ENCODE assay signal across 13 mouse cellular contexts in the genomic region with DNA sequence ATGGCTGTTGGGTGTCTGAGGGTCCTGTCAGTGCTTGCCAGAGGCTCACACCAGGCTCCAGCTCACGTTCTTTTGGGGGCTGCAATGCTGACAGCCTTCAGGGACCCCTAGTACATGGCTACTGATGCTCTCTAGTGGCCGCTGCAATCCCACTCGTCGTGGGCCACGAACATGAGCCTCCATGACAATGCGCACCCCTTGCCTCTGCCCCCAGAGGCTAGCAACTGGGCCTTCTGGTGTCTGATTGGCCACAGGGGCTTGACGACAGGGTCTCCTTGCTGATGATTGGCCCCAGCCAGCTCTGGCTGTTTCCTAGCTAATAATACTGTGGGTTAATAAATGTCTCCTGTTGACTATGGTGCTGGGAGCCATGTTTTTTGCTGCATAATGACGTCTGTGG.
DNase-seq lines count a peak whose midpoint lies in the region; ATAC-seq and TF ChIP-seq lines count a peak whose summit lies in the region.
"Had no signal": no experiment of that assay in that cellular context is flagged by ENCODE, and none has a peak within 500 bp of the region (broad histone marks: within the 10 kb centered on the region; RNA-seq: fewer than 3 reads in every experiment).

No protein-coding gene starts in this region.

- H3K4me3 ChIP-seq in hindbrain, embryonic 15.5 days: peak overlapping the region; percentile 45; the same call in 1 of the 2 replicates
- H3K4me3 ChIP-seq in hindbrain, embryonic 12.5 days: no peak overlapping the region
- H3K4me3 ChIP-seq in embryonic facial prominence, embryonic 10.5 days: peak overlapping the region; percentile 59; the same call in 1 of the 2 replicates
- no peak overlapping the region for H3K4me3 ChIP-seq in intestine, postnatal 0 days (ENCODE audit: low read depth, low read length)
- peak overlapping the region; percentile 44 for H3K4me3 ChIP-seq in midbrain, postnatal 0 days (ENCODE audit: low read depth, low read length)

- H3K4me2 ChIP-seq in hindbrain, embryonic 15.5 days: peak overlapping the region; percentile 50
- no peak overlapping the region for H3K4me2 ChIP-seq in hindbrain, embryonic 12.5 days (replicated peaks)
- no peak overlapping the region for H3K4me2 ChIP-seq in intestine, postnatal 0 days (replicated peaks; ENCODE audit: low read depth)
- peak overlapping the region; percentile 43 for H3K4me2 ChIP-seq in midbrain, postnatal 0 days (ENCODE audit: low read depth, low read length, poor library complexity, severe bottlenecking)

- no peak for DNase-seq in embryonic facial prominence, embryonic 10.5 days (ENCODE audit: low spot score)
- DNase-seq in midbrain, postnatal 0 days (ENCODE audit: low spot score): peak; percentile 80
- DNase-seq in spleen, postnatal 4 days (ENCODE audit: low spot score in 2 of 2): no peak
- DNase-seq in kidney, adult 18-20 months: no peak
- DNase-seq: gastrocnemius, postnatal 10 days; right cerebral cortex, postnatal 14 days; thymus, postnatal 14 days had no signal

- peak overlapping the region; percentile 88 for H3K27ac ChIP-seq in hindbrain, embryonic 15.5 days (replicated peaks)
- H3K27ac ChIP-seq in hindbrain, embryonic 12.5 days: no peak overlapping the region
- peak overlapping the region; percentile 48 for H3K27ac ChIP-seq in embryonic facial prominence, embryonic 10.5 days (replicated peaks)
- H3K27ac ChIP-seq in intestine, postnatal 0 days (ENCODE audit: low read depth, low read length): peak overlapping the region; percentile 51
- peak overlapping the region; percentile 91 for H3K27ac ChIP-seq in midbrain, postnatal 0 days (ENCODE audit: low read depth, low read length)

- TF ChIP-seq CTCF in intestine, postnatal 0 days (IDR thresholded peaks at IDR 0.05; ENCODE audit: low read depth): no peak
- peak; percentile 63 for TF ChIP-seq CTCF in midbrain, postnatal 0 days (IDR thresholded peaks at IDR 0.05)

- peak; percentile 69 for ATAC-seq in hindbrain, embryonic 15.5 days (ENCODE audit: low FRiP score, low read depth)
- no peak for ATAC-seq in hindbrain, embryonic 12.5 days (ENCODE audit: low FRiP score)
- no peak for ATAC-seq in intestine, postnatal 0 days
- peak; percentile 62 for ATAC-seq in midbrain, postnatal 0 days (ENCODE audit: low FRiP score)
- ATAC-seq: forebrain, embryonic 14.5 days; lung, postnatal 0 days had no signal

- no peaks in the 10 kb centered on the region for H3K9me3 ChIP-seq in hindbrain, embryonic 15.5 days
- H3K9me3 ChIP-seq in hindbrain, embryonic 12.5 days (replicated peaks): peaks cover 62% of the 10 kb centered on the region
- H3K9me3 ChIP-seq in embryonic facial prominence, embryonic 10.5 days: peaks cover 64% of the 10 kb centered on the region
- H3K9me3 ChIP-seq in intestine, postnatal 0 days (ENCODE audit: control insufficient read depth): peaks cover 7% of the 10 kb centered on the region
- peaks cover 4% of the 10 kb centered on the region; the same call in 1 of the 2 replicates for H3K9me3 ChIP-seq in midbrain, postnatal 0 days (ENCODE audit: low read length)

- no peaks in the 10 kb centered on the region for H3K27me3 ChIP-seq in hindbrain, embryonic 15.5 days
- H3K27me3 ChIP-seq in hindbrain, embryonic 12.5 days: peaks cover 3% of the 10 kb centered on the region; the same call in 1 of the 2 replicates
- peaks cover 8% of the 10 kb centered on the region; the same call in 1 of the 2 replicates for H3K27me3 ChIP-seq in embryonic facial prominence, embryonic 10.5 days (replicated peaks; ENCODE audit: low read depth, poor library complexity, severe bottlenecking)
- H3K27me3 ChIP-seq in intestine, postnatal 0 days (replicated peaks; ENCODE audit: control insufficient read depth, insufficient read depth, low read length): no peaks in the 10 kb centered on the region
- no peaks in the 10 kb centered on the region for H3K27me3 ChIP-seq in midbrain, postnatal 0 days (ENCODE audit: insufficient read depth, low read length)
- H3K27me3 ChIP-seq: CH12.LX had no signal

- no peaks in the 10 kb centered on the region for H3K36me3 ChIP-seq in hindbrain, embryonic 15.5 days
- no peaks in the 10 kb centered on the region for H3K36me3 ChIP-seq in hindbrain, embryonic 12.5 days
- H3K36me3 ChIP-seq in embryonic facial prominence, embryonic 10.5 days (replicated peaks): peaks cover 25% of the 10 kb centered on the region
- no peaks in the 10 kb centered on the region for H3K36me3 ChIP-seq in intestine, postnatal 0 days (ENCODE audit: control insufficient read depth, insufficient read depth)
- H3K36me3 ChIP-seq in midbrain, postnatal 0 days (ENCODE audit: insufficient read depth, low read length): no peaks in the 10 kb centered on the region

- WGBS in hindbrain, embryonic 15.5 days: 75% methylated on average over 8 of the region's 8 CpGs
- WGBS in hindbrain, embryonic 12.5 days: 74% methylated on average over 8 of the region's 8 CpGs
- WGBS in embryonic facial prominence, embryonic 10.5 days: 75% methylated on average over 8 of the region's 8 CpGs
- WGBS in intestine, postnatal 0 days: 88% methylated on average over 8 of the region's 8 CpGs
- 64% methylated on average over 8 of the region's 8 CpGs for WGBS in midbrain, postnatal 0 days

- no peak overlapping the region for H3K9ac ChIP-seq in hindbrain, embryonic 15.5 days
- H3K9ac ChIP-seq in hindbrain, embryonic 12.5 days: no peak overlapping the region
- no peak overlapping the region for H3K9ac ChIP-seq in intestine, postnatal 0 days (ENCODE audit: low read depth, low read length)
- H3K9ac ChIP-seq in midbrain, postnatal 0 days (replicated peaks; ENCODE audit: low read length, poor library complexity, severe bottlenecking): peak overlapping the region; percentile 69; the same call in 1 of the 2 replicates

- H3K4me1 ChIP-seq in hindbrain, embryonic 15.5 days (replicated peaks): no peaks in the 10 kb centered on the region; the same call in 1 of the 2 replicates
- H3K4me1 ChIP-seq in hindbrain, embryonic 12.5 days: 0 out of 2 replicates have a peak, but pooled peaks cover 4% of the 10 kb centered on the region
- H3K4me1 ChIP-seq in embryonic facial prominence, embryonic 10.5 days: peaks cover 16% of the 10 kb centered on the region; the same call in 1 of the 2 replicates
- H3K4me1 ChIP-seq in intestine, postnatal 0 days (replicated peaks; ENCODE audit: control insufficient read depth, insufficient read depth, low read length): 0 out of 2 replicates have a peak, but pooled peaks cover 4% of the 10 kb centered on the region
- H3K4me1 ChIP-seq in midbrain, postnatal 0 days (ENCODE audit: insufficient read depth, low read length): no peaks in the 10 kb centered on the region

Comparison
In these comparisons a context has a peak if more than half of its experiments do, and no peak if none do; other contexts are left out.
1. ATAC-seq: peak in hindbrain, embryonic 15.5 days (single experiment) and midbrain, postnatal 0 days (single experiment); none in hindbrain, embryonic 12.5 days (single experiment) and intestine, postnatal 0 days (single experiment).
2. H3K4me2 ChIP-seq: peak in hindbrain, embryonic 15.5 days (single experiment) and midbrain, postnatal 0 days (single experiment); none in hindbrain, embryonic 12.5 days (single experiment) and intestine, postnatal 0 days (single experiment).
3. H3K4me3 ChIP-seq: peak in hindbrain, embryonic 15.5 days (single experiment), embryonic facial prominence, embryonic 10.5 days (single experiment) and midbrain, postnatal 0 days (single experiment); none in hindbrain, embryonic 12.5 days (single experiment) and intestine, postnatal 0 days (single experiment).